Mouse (Mus musculus): ENCODE results near the gene Fmnl1.

Fmnl1 gene

GRCm38 (mm10) chr11:103170494-103171285 lies at the start of gene Fmnl1:
TSS of gene Fmnl1 (plus strand) at chr11:103171107.
- DNase-seq: peak; percentile 70

GRCm38 (mm10) chr11:103131701-103132575 lies 39.0 kb upstream of the Fmnl1 start, which contains the start of gene Hexim2:
TSS of gene Hexim2 (plus strand) at chr11:103132429.
- peak; percentile 77 for DNase-seq

- peak; percentile 100 for DNase-seq
These were observed 38.1 kb upstream of the Fmnl1 start for GRCm38 (mm10) chr11:103132576-103133455.

GRCm38 (mm10) chr11:103133456-103134185 lies 37.3 kb upstream of the Fmnl1 start:
- no peak for DNase-seq

GRCm38 (mm10) chr11:103134221-103134620 lies 36.7 kb upstream of the Fmnl1 start:
- DNase-seq: no peak

- no peak for DNase-seq
These were observed 34.8 kb upstream of the Fmnl1 start for GRCm38 (mm10) chr11:103136039-103136577.

GRCm38 (mm10) chr11:103139951-103140762 lies 30.8 kb upstream of the Fmnl1 start:
- peak; percentile 23 for DNase-seq

GRCm38 (mm10) chr11:103140763-103141100 lies 30.2 kb upstream of the Fmnl1 start:
- DNase-seq: no peak

GRCm38 (mm10) chr11:103141101-103141943 lies 29.6 kb upstream of the Fmnl1 start:
- peak; percentile 87 for DNase-seq

GRCm38 (mm10) chr11:103141944-103142255 lies 29.0 kb upstream of the Fmnl1 start:
- peak; percentile 54 for DNase-seq

GRCm38 (mm10) chr11:103142441-103143182 lies 28.3 kb upstream of the Fmnl1 start:
- peak; percentile 86 for DNase-seq

GRCm38 (mm10) chr11:103144309-103145285 lies 26.3 kb upstream of the Fmnl1 start:
- DNase-seq: peak; percentile 28

GRCm38 (mm10) chr11:103146386-103146785 lies 24.5 kb upstream of the Fmnl1 start:
- DNase-seq: no peak

- DNase-seq: peak; percentile 47
These were observed 23.1 kb upstream of the Fmnl1 start for GRCm38 (mm10) chr11:103147766-103148165.

GRCm38 (mm10) chr11:103149771-103150170 lies 21.1 kb upstream of the Fmnl1 start:
- DNase-seq: no peak

GRCm38 (mm10) chr11:103158621-103159478 lies 12.1 kb upstream of the Fmnl1 start:
- peak; percentile 98 for DNase-seq

- peak; percentile 8 for DNase-seq
These were observed 10.2 kb upstream of the Fmnl1 start for GRCm38 (mm10) chr11:103160738-103161137.
